Comparison of ENCODE assay signal across 8 mouse cellular contexts in the genomic region with DNA sequence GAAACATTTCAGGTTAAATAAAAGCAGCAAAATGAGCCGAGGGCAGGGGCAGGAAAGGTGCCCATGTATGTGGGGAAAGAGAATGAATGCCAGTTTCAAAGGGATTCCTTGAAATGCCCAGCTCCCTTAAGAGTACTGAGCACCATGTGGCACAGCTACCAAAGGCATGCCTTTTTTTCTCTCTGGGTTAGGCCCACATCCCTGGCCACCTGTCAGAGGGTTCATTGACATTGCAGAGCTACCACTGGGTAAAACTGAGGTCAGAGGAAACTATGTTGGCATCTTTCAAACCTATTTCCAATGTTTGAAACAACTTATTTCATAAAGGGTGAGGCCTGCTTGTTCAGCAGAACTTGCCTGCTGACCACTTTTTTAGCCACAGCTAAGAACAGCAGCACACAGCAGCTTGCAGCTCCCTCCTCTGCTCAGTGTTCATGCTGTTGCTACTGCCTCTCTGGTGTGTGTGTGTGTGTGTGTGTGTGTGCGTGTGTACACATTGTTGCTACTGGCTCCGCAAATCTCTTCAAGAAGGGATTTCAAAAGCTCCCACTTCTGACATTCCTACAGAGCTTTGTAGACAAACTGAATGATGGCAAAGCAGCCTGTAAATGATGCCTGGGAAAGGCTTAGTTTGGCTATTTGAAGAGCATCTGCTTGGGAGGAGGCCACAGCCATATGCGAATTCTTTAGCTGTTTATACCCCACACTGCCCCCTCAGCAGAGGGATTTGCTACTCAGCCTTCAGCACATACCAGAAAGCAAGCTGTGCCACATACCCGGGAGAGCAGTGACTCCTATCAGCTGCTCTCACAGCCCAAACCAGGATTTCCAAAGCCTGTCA. TPM values are rescaled to one million over a fixed set of nuclear protein-coding genes. Genes with fewer than 3 reads are reported as not detected.
DNase-seq lines count a peak whose midpoint lies in the region; ATAC-seq and TF ChIP-seq lines count a peak whose summit lies in the region.

No protein-coding gene starts in this region.

- intact Hi-C loops in heart, adult 2 months (cut with DNase I), result no loop called here

- TF ChIP-seq POLR2A in heart, adult 2 months (IDR thresholded peaks at IDR 0.05; ENCODE audit: insufficient read depth, low read depth, low read length), result no peak

- TF ChIP-seq EP300 in heart, adult 2 months (IDR thresholded peaks at IDR 0.05; ENCODE audit: insufficient read depth, low read depth, low read length), result no peak

- no peak overlapping the region for H3K9ac ChIP-seq in heart, embryonic 15.5 days
- H3K9ac ChIP-seq in heart, adult 2 months (ENCODE audit: low read depth, low read length), result no peak overlapping the region
- H3K9ac ChIP-seq in embryonic facial prominence, embryonic 13.5 days, result no peak overlapping the region
- H3K9ac ChIP-seq in midbrain, embryonic 15.5 days, result no peak overlapping the region

- H3K27ac ChIP-seq in heart, embryonic 15.5 days, result peak overlapping the region; percentile 75
- H3K27ac ChIP-seq in heart, adult 2 months, result no peak overlapping the region
- peak overlapping the region; percentile 66 for H3K27ac ChIP-seq in embryonic facial prominence, embryonic 13.5 days
- H3K27ac ChIP-seq in midbrain, embryonic 15.5 days, result peak overlapping the region; percentile 68

- H3K36me3 ChIP-seq in heart, embryonic 15.5 days, result no peaks in the 10 kb centered on the region
- H3K36me3 ChIP-seq in heart, adult 2 months (ENCODE audit: control insufficient read depth, insufficient read depth, low read length), result peaks cover 29% of the 10 kb centered on the region
- peaks cover 25% of the 10 kb centered on the region for H3K36me3 ChIP-seq in embryonic facial prominence, embryonic 13.5 days
- no peaks in the 10 kb centered on the region for H3K36me3 ChIP-seq in midbrain, embryonic 15.5 days (replicated peaks)

- no peaks in the 10 kb centered on the region for H3K27me3 ChIP-seq in heart, embryonic 15.5 days
- no peaks in the 10 kb centered on the region for H3K27me3 ChIP-seq in heart, adult 2 months (ENCODE audit: control insufficient read depth, insufficient read depth, low read length)
- H3K27me3 ChIP-seq in embryonic facial prominence, embryonic 13.5 days, result no peaks in the 10 kb centered on the region
- H3K27me3 ChIP-seq in midbrain, embryonic 15.5 days (replicated peaks), result no peaks in the 10 kb centered on the region

- no peak for DNase-seq in heart, adult 2 months
- peak; percentile 37 to 66 for DNase-seq in layer of hippocampus, postnatal 14 days (ENCODE audit: low spot score in 2 of 2)
- DNase-seq in spleen, postnatal 14 days (ENCODE audit: low spot score in 2 of 2), result no peak
- DNase-seq in gastrocnemius, postnatal 4 days (ENCODE audit: low spot score in 2 of 2), result no peak
- no peak for DNase-seq in MN1 (ENCODE audit: low spot score)

- H3K9me3 ChIP-seq in heart, embryonic 15.5 days (replicated peaks), result no peaks in the 10 kb centered on the region
- H3K9me3 ChIP-seq in embryonic facial prominence, embryonic 13.5 days, result no peaks in the 10 kb centered on the region
- H3K9me3 ChIP-seq in midbrain, embryonic 15.5 days, result no peaks in the 10 kb centered on the region

- no peak; the same call in 1 of the 2 replicates for ATAC-seq in heart, embryonic 15.5 days (replicated peaks; ENCODE audit: insufficient number of reproducible peaks, insufficient read depth, low FRiP score, low read depth)
- ATAC-seq in embryonic facial prominence, embryonic 13.5 days (ENCODE audit: insufficient number of reproducible peaks, insufficient read depth, low FRiP score, low TSS enrichment, low read depth), result no peak
- peak; percentile 50; the same call in 1 of the 2 replicates for ATAC-seq in midbrain, embryonic 15.5 days (replicated peaks)

- H3K4me3 ChIP-seq in heart, embryonic 15.5 days, result no peak overlapping the region
- no peak overlapping the region for H3K4me3 ChIP-seq in heart, adult 2 months
- H3K4me3 ChIP-seq in embryonic facial prominence, embryonic 13.5 days, result no peak overlapping the region
- no peak overlapping the region for H3K4me3 ChIP-seq in midbrain, embryonic 15.5 days

- peaks cover 72% of the 10 kb centered on the region for H3K4me1 ChIP-seq in heart, embryonic 15.5 days (replicated peaks)
- peaks cover 27% of the 10 kb centered on the region for H3K4me1 ChIP-seq in heart, adult 2 months (ENCODE audit: control insufficient read depth, insufficient read depth, low read length)
- H3K4me1 ChIP-seq in embryonic facial prominence, embryonic 13.5 days, result peaks cover 45% of the 10 kb centered on the region
- H3K4me1 ChIP-seq in midbrain, embryonic 15.5 days, result peaks cover 45% of the 10 kb centered on the region

- H3K4me2 ChIP-seq in heart, embryonic 15.5 days, result no peak overlapping the region
- H3K4me2 ChIP-seq in embryonic facial prominence, embryonic 13.5 days, result 0 out of 2 replicates have a peak overlapping the region, but pooled peaks have one; percentile 3
- no peak overlapping the region for H3K4me2 ChIP-seq in midbrain, embryonic 15.5 days

- no peaks in the 10 kb centered on the region for H3K79me2 ChIP-seq in heart, adult 2 months (replicated peaks; ENCODE audit: control insufficient read depth, insufficient read depth, low read length)

- no peak for TF ChIP-seq CTCF in heart, adult 2 months (IDR thresholded peaks at IDR 0.05)

- 40% methylated on average over 5 of the region's 5 CpGs for WGBS in heart, embryonic 15.5 days
- 64% methylated on average over 5 of the region's 5 CpGs for WGBS in heart, adult 2 months
- 46% methylated on average over 5 of the region's 5 CpGs for WGBS in embryonic facial prominence, embryonic 13.5 days
- WGBS in midbrain, embryonic 15.5 days, result 42% methylated on average over 5 of the region's 5 CpGs

RNA-seq across cellular contexts. Expression of a gene that starts 59.4 kb away (rescaled TPM):
- 23.9 and 27.5 TPM in 2 replicates for polyA plus RNA-seq in heart, embryonic 15.5 days (2015; fragmentation: Nextera tagmentation; extraction: Ambion mirVana)
- 10 to 100 TPM; 23.3 to 23.8 TPM for total RNA-seq in heart, adult 2 months (2021)
- 16.5 and 16.8 TPM in 2 replicates for polyA plus RNA-seq in heart, adult 2 months (2012; rRNA removed)
- polyA plus RNA-seq in embryonic facial prominence, embryonic 13.5 days (2015; fragmentation: Nextera tagmentation; extraction: Ambion mirVana), result 51.1 and 51.3 TPM in 2 replicates
- 10 to 100 TPM; 46.4 to 47.4 TPM for total RNA-seq in layer of hippocampus, postnatal 14 days (2021)
- polyA plus RNA-seq in midbrain, embryonic 15.5 days (2015; fragmentation: Nextera tagmentation; extraction: Ambion mirVana), result 30.6 and 33.6 TPM in 2 replicates
- 10 to 100 TPM; 34.0 to 39.8 TPM for total RNA-seq in gastrocnemius, postnatal 4 days (2021)

Comparison
In these comparisons a context has a peak if more than half of its experiments do, and no peak if none do; other contexts are left out.
1. DNase-seq: peak in layer of hippocampus, postnatal 14 days (2 of 2); none in heart, adult 2 months (0 of 2), spleen, postnatal 14 days (0 of 2), gastrocnemius, postnatal 4 days (0 of 2) and MN1 (single experiment).